Mouse (Mus musculus) hindbrain, embryonic 13.5 days (tissue): ENCODE data around the gene Art3. TPM values are rescaled to one million over a fixed set of nuclear protein-coding genes. Genes with fewer than 3 reads are reported as not detected.

Experiments
- ATAC-seq: fragments of 200-750 bp; cut with Nextera tagmentation; 2 replicates; pipeline ENCODE4 v1.8.0; 2017; ENCODE audit warnings: moderate TSS enrichment; ENCODE audit not compliant: low FRiP score
- H3K27ac ChIP-seq: fragments of 300-500 bp; sonication (generic); 2 replicates; pipeline ENCODE4 v1.5.1; 2015; ENCODE audit warnings: inconsistent platforms, mild to moderate bottlenecking, moderate library complexity
- H3K27me3 ChIP-seq: fragments of 300-500 bp; sonication (generic); 2 replicates; pipeline ENCODE4 v1.6.1; 2015; ENCODE audit warnings: mild to moderate bottlenecking, inconsistent platforms
- H3K36me3 ChIP-seq: fragments of 300-500 bp; sonication (generic); 2 replicates; pipeline ENCODE4 v1.6.1; 2015; ENCODE audit warnings: mild to moderate bottlenecking, inconsistent platforms
- H3K4me1 ChIP-seq: fragments of 300-500 bp; sonication (generic); replicated peaks from 2 replicates; pipeline ENCODE4 v1.6.1; 2015; ENCODE audit warnings: inconsistent platforms
- H3K4me2 ChIP-seq: fragments of 300-500 bp; sonication (generic); 2 replicates; pipeline ENCODE4 v1.6.1; 2015; ENCODE audit warnings: inconsistent platforms, mild to moderate bottlenecking, moderate library complexity
- H3K4me3 ChIP-seq: fragments of 300-500 bp; sonication (generic); 2 replicates; pipeline ENCODE4 v1.5.1; 2015; ENCODE audit warnings: mild to moderate bottlenecking, inconsistent platforms
- H3K9ac ChIP-seq: fragments of 300-500 bp; sonication (generic); 2 replicates; pipeline ENCODE4 v1.6.1; 2015; ENCODE audit warnings: mild to moderate bottlenecking, inconsistent platforms
- H3K9me3 ChIP-seq: fragments of 300-500 bp; sonication (generic); 2 replicates; pipeline ENCODE4 v1.6.1; 2016; ENCODE audit warnings: inconsistent platforms
- WGBS: fragments of 180-500 bp; shearing (Covaris S2); methylation state at CpG from one replicate; pipeline ENCODE4 v1.1.7; 2015; 5-methylcytosine and 5-hydroxymethylcytosine counted together
- polyA plus RNA-seq: library from polyadenylated mRNA; unstranded; fragments of >200 nt; fragmentation: Nextera tagmentation; extraction: Ambion mirVana; gene quantifications from 2 replicates; pipeline ENCODE4 v1.2.1, GENCODE M21; 2015

Art3 gene
- polyA plus RNA-seq, 1 experiment from 2014 or later, result 7.6 TPM

DNA sequence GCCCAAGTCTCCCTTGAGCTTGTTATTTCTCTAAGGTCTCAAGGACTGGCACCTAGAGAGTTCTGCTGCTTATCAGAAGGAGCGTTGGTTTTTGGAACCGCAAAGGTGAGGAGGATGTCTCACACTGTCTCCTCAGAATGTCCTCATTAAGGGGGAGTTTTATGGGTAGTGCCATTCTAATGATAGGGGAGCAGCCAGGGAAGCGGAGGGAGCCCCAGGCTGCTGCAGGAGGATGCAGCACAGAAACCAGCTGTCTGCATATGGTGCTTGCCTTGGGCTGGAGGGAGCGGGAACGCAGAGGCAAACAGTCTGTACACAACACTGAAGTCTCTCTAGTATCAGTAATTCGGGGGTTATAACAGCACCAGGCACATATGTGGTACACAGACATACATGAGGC lies 39.3 kb downstream of the Art3 start:
- Histone ChIP-seq H3K9me3 (no peaks in the 10 kb centered on the region), H3K27me3 (no peaks in the 10 kb centered on the region), H3K27ac (peak overlapping the region; percentile 44; the same call in 1 of the 2 replicates), H3K36me3 (no peaks in the 10 kb centered on the region), H3K4me1 (peaks cover 18% of the 10 kb centered on the region), H3K4me2 (no peak overlapping the region), H3K4me3 (no peak overlapping the region), H3K9ac (no peak overlapping the region)
- ATAC-seq, result peak; percentile 19; the same call in 1 of the 2 replicates
- WGBS, result 72% methylated on average over 6 of the region's 6 CpGs

DNA sequence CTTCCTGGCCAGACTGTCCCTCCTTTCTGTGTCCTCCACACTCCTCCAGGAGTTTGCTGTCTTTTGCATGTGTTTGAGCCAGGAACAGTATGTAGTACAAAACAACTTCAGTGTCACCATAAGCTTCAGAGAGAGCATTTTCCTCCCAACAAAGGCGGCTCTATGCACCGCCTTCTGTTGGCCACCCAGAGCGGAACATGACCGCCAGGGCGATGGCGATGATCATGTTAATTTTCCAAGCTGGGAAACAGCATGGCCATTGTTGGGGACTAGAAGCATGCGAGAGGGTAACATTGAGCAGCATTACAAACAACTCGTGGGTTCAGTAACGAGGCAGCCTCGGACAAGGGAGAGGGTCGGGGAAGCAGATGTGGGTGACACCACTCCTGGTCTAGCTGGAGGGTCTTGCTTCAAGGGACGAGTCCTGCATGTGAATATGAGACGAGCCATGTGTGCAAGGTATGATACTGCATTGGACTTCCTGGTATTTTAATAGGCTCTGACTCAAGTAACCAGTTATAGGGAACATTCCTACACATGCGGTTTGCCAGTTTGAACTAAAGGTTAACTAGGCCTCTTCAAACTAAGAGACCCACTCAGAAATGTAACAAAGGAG lies 39.8 kb downstream of the Art3 start:
- no peak overlapping the region for H3K4me2 ChIP-seq
- no peaks in the 10 kb centered on the region for H3K9me3 ChIP-seq
- 57% methylated on average over 14 of the region's 14 CpGs for WGBS
- H3K27ac ChIP-seq, result peak overlapping the region; percentile 44; the same call in 1 of the 2 replicates
- no peaks in the 10 kb centered on the region for H3K36me3 ChIP-seq
- peaks cover 18% of the 10 kb centered on the region for H3K4me1 ChIP-seq
- peak; percentile 38; the same call in 1 of the 2 replicates for ATAC-seq
- H3K27me3 ChIP-seq, result no peaks in the 10 kb centered on the region
- H3K9ac ChIP-seq, result no peak overlapping the region
- H3K4me3 ChIP-seq, result no peak overlapping the region

DNA sequence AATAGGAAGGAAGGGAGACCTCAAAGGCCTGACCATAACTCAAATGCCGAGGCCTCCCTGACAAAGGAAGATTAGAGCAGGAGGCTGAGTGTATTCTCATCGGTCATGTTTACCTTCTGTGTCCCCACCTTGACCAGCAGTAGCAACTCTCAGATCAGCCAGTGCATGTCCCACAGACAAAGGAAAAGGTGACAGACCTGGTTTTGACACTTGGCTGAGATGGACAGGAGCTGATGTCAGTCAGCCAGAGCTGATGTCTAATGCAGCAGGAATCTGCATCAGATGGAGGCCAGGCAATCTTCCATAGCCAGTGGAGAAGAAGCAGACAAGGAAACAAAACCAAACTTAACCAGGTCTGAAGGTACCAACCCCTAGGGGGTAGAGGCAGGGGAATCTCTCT lies 41.0 kb downstream of the Art3 start:
- H3K27me3 ChIP-seq, result no peaks in the 10 kb centered on the region
- no peak overlapping the region for H3K4me2 ChIP-seq
- H3K9ac ChIP-seq, result no peak overlapping the region
- WGBS, result 84% methylated on average over 2 of the region's 2 CpGs
- H3K4me3 ChIP-seq, result no peak overlapping the region
- no peaks in the 10 kb centered on the region for H3K36me3 ChIP-seq
- peaks cover 18% of the 10 kb centered on the region for H3K4me1 ChIP-seq
- H3K27ac ChIP-seq, result no peak overlapping the region
- no peaks in the 10 kb centered on the region for H3K9me3 ChIP-seq
- ATAC-seq, result no peak

DNA sequence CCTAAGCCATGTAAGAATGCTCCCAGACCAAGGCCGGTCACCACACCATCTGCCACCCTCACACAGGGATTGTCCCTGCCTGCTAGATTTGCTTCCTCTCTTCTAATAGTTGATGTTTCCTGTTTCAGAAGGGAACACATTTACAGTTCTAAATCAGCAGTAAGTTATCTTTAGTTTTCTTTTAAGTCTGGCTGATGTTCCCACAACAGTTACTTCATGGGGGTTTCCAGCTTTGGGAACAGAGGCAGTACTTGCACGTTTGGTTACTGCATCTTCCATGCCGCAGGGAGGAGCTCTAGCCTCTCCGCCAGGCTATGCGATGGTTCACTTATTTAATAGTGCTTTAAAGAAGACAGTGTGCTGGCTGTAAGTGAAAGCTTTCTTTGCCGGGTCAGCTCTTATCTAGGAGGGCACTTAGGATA lies 43.1 kb downstream of the Art3 start:
- no peaks in the 10 kb centered on the region for H3K9me3 ChIP-seq
- no peak for ATAC-seq
- H3K4me2 ChIP-seq, result no peak overlapping the region
- H3K27ac ChIP-seq, result no peak overlapping the region
- no peak overlapping the region for H3K9ac ChIP-seq
- peaks cover 11% of the 10 kb centered on the region for H3K4me1 ChIP-seq
- H3K4me3 ChIP-seq, result no peak overlapping the region
- whole genome bisulfite sequencing, result 72% methylated on average over 6 of the region's 6 CpGs
- no peaks in the 10 kb centered on the region for H3K27me3 ChIP-seq
- H3K36me3 ChIP-seq, result no peaks in the 10 kb centered on the region

DNA sequence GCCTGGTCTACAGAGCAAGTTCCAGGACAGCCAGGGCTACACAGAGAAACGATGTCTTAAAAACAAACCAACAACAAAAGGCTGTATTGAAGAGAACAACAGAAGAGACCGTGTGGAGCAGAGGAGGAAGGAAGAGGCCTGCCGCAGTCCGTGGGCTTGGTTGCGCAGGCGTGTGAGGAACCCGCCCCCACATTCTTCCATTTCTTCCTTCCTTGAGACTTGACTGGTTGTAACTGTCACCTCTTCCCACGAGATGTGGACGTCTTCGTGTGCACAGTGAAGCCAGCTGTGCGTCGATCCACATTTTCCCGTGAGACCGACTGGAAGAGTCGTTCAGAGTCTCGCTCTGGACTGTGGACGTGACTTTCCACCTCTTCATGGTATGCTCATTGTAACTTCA lies 43.7 kb downstream of the Art3 start:
- no peaks in the 10 kb centered on the region for H3K9me3 ChIP-seq
- H3K9ac ChIP-seq, result no peak overlapping the region
- H3K36me3 ChIP-seq, result no peaks in the 10 kb centered on the region
- no peak for ATAC-seq
- peaks cover 10% of the 10 kb centered on the region for H3K4me1 ChIP-seq
- no peak overlapping the region for H3K4me2 ChIP-seq
- H3K27me3 ChIP-seq, result no peaks in the 10 kb centered on the region
- H3K4me3 ChIP-seq, result no peak overlapping the region
- 79% methylated on average over 17 of the region's 17 CpGs for WGBS
- H3K27ac ChIP-seq, result no peak overlapping the region

DNA sequence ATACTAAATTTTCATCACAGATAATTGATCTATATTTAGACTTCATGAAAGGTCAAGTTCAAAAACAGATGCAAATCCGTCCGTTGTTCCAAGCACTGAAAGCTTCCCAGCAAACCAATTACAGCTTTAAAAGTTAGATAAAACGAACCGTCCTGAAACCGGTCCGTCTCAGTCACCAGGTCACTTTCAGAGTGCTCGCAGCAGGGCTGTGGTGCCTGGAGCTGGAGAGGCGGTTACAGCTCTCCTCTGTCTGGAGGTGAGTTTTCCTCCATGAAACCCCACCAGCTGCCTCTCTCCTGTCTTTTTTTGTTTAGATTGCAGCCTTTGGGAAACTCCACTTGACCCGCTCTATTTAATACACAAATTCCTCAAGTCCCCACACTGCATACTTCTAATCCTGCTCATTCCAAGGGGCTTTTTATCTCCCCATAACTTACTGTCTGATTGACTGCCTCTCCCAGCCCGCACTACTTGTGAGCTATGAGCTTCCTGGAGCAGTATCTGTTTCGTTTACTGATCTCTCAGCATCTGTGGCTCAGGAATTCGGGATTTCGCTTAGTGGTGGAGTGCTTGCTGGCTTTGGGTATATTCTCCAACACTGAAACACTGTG lies 45.3 kb downstream of the Art3 start:
- H3K27ac ChIP-seq, result no peak overlapping the region
- H3K4me1 ChIP-seq, result no peaks in the 10 kb centered on the region
- H3K9me3 ChIP-seq, result no peaks in the 10 kb centered on the region
- no peak overlapping the region for H3K4me3 ChIP-seq
- H3K36me3 ChIP-seq, result no peaks in the 10 kb centered on the region
- WGBS, result 60% methylated on average over 13 of the region's 13 CpGs
- H3K27me3 ChIP-seq, result no peaks in the 10 kb centered on the region
- no peak overlapping the region for H3K4me2 ChIP-seq
- H3K9ac ChIP-seq, result no peak overlapping the region
- no peak for ATAC-seq

DNA sequence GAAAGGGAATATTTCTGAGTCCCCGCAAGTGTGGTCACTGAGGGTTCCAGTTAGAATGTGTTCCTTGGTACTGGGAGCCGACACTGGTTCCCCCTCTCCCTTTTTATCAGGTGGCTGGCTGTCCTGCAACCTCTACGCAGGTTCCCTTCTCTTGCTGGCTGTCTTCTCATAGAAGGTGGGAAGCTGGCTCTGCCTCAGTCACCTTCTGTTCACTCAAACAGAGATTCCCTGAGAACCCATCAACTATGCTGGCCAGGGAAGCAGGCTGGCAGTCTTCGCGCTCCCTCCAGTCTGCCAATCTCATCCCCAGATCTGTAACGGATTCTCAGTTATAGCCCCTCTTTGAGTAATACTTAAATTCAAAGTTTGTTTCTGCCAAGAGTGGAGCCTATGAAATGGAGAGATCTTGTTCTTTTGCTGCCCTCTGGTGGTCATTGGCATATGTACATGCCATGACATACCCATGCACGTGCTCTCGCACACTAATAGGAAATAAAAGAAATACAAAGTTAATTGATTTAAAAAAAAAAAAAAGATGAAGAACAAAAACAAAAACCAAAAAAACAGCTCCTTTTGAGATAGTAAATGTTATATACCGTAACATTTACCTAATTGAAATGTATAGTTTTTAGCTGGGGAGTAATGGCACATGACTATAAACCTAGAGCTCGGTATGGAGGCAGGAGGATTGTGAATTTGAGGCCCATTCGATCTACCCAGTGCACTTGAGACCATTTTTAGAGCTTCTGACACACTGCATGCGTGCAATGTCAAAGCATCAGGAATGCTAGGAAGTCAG lies 50.1 kb downstream of the Art3 start:
- ATAC-seq, result peak; percentile 81
- Histone ChIP-seq H3K36me3 (no peaks in the 10 kb centered on the region), H3K27ac (no peak overlapping the region), H3K4me3 (no peak overlapping the region), H3K4me1 (peaks cover 7% of the 10 kb centered on the region; the same call in 1 of the 2 replicates), H3K27me3 (no peaks in the 10 kb centered on the region), H3K4me2 (no peak overlapping the region), H3K9me3 (no peaks in the 10 kb centered on the region), H3K9ac (no peak overlapping the region)
- WGBS, result 42% methylated on average over 12 of the region's 12 CpGs

DNA sequence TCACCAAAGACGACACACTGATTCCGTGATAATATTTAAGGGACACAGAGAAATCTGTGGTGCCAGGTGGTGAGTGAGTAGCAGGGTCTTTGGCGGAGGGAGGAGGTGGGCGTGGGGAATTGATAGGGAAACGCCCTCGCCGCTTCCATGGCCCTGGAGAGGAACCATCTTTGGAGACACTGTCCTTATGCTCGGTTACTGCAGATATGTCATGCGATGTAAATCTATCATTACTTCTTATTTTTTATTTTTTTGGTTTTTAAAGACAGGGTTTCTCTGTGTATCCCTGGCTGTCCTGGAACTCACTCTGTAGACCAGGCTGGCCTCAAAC lies 50.7 kb downstream of the Art3 start:
- WGBS, result 66% methylated on average over 9 of the region's 9 CpGs
- no peaks in the 10 kb centered on the region for H3K27me3 ChIP-seq
- H3K4me2 ChIP-seq, result no peak overlapping the region
- H3K27ac ChIP-seq, result no peak overlapping the region
- no peaks in the 10 kb centered on the region for H3K9me3 ChIP-seq
- H3K4me3 ChIP-seq, result no peak overlapping the region
- H3K36me3 ChIP-seq, result no peaks in the 10 kb centered on the region
- H3K9ac ChIP-seq, result no peak overlapping the region
- H3K4me1 ChIP-seq, result peaks cover 7% of the 10 kb centered on the region; the same call in 1 of the 2 replicates
- ATAC-seq, result no peak

DNA sequence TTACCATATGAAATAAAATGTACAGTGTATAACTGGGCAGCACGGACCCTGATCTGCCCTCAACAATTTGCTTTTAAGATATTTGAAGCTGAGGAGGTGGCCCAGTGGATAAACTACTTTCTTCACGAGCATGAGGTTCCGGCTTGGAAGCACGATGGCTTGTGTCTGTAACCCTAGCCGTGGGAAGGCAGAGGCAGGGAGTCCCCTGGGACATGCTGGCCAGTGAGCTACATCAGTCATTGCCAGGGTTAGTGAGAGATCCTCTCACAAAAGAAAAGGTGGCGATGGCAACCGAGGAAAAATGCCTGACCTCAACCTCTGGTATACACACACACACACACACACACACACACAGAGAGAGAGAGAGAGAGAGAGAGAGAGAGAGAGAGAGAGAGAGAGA lies 52.1 kb downstream of the Art3 start:
- WGBS, result 37% methylated on average over 7 of the region's 7 CpGs
- H3K36me3 ChIP-seq, result no peaks in the 10 kb centered on the region
- no peak overlapping the region for H3K4me3 ChIP-seq
- no peak overlapping the region for H3K9ac ChIP-seq
- no peak overlapping the region for H3K27ac ChIP-seq
- H3K4me1 ChIP-seq, result peaks cover 7% of the 10 kb centered on the region; the same call in 1 of the 2 replicates
- no peak overlapping the region for H3K4me2 ChIP-seq
- no peak; the same call in 1 of the 2 replicates for ATAC-seq
- H3K27me3 ChIP-seq, result no peaks in the 10 kb centered on the region
- no peaks in the 10 kb centered on the region for H3K9me3 ChIP-seq

DNA sequence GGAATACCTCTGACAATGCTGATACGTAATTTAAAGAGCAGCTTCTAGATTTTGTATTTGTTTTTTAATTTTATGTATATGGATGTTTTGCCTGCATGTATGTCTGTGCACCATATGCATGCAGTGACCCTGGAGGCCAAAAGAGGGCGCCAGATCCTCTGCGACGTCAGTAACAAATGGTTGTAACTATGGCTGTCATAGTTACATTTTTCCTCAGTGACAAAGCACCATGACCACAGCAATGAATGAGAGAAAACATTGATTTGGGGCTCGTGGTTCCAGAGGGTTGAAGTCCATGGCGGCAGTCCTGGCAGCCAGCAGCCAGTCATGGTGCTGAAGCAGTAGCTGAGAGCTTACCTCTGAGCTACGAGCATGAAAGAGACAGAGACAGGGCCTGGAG lies 53.2 kb downstream of the Art3 start:
- H3K9me3 ChIP-seq, result no peaks in the 10 kb centered on the region
- no peak overlapping the region for H3K4me2 ChIP-seq
- H3K27ac ChIP-seq, result no peak overlapping the region
- no peaks in the 10 kb centered on the region for H3K27me3 ChIP-seq
- peaks cover 7% of the 10 kb centered on the region; the same call in 1 of the 2 replicates for H3K4me1 ChIP-seq
- H3K4me3 ChIP-seq, result no peak overlapping the region
- H3K9ac ChIP-seq, result no peak overlapping the region
- WGBS, result 48% methylated on average over 7 of the region's 7 CpGs
- ATAC-seq, result no peak
- H3K36me3 ChIP-seq, result no peaks in the 10 kb centered on the region

DNA sequence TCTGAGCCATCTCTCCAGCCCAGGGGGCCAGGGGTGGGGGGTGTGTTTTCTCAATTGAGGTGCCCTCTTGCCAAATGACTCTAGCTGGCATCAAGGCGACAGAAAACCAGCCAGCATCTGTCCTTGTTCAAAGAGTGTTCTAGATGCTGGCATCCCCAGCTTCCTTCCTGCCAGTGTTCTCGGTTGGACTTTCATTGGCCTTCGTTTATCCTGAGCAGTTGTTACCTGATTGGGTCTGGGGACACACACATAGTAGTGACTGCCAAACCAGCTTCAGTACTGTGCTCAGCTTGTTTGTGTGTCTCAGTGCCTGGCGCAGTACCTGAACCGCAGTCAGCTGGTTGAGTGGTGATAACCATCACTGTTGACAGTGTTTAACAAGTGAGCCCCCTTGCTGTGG lies 54.5 kb downstream of the Art3 start:
- no peak overlapping the region for H3K4me2 ChIP-seq
- H3K27me3 ChIP-seq, result peaks cover 8% of the 10 kb centered on the region; the same call in 1 of the 2 replicates
- no peak for ATAC-seq
- peaks cover 7% of the 10 kb centered on the region; the same call in 1 of the 2 replicates for H3K4me1 ChIP-seq
- H3K9ac ChIP-seq, result no peak overlapping the region
- WGBS, result 93% methylated on average over 5 of the region's 5 CpGs
- no peaks in the 10 kb centered on the region for H3K36me3 ChIP-seq
- H3K4me3 ChIP-seq, result no peak overlapping the region
- H3K9me3 ChIP-seq, result no peaks in the 10 kb centered on the region
- H3K27ac ChIP-seq, result no peak overlapping the region

DNA sequence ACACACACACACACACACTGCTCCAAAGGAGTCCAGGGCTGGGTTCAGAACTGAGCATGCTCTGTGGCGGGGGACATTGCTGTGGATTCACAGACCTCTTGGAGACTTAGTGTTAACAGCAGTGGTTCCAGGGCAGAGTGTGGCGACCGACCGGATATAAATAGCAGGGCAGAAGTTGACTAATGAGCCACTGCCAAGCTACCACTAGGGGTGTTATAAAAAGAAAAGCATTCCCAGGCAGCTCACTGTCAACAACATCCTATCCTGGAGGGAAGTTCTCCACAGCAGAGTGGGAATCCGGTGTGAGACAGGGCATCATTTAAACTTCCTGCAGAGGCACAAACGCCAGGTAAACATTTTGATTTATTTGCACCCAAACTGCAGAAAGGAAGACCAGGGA lies 55.0 kb downstream of the Art3 start:
- ATAC-seq, result no peak
- 48% methylated on average over 6 of the region's 6 CpGs for WGBS
- H3K4me2 ChIP-seq, result no peak overlapping the region
- H3K27ac ChIP-seq, result no peak overlapping the region
- H3K36me3 ChIP-seq, result no peaks in the 10 kb centered on the region
- H3K9me3 ChIP-seq, result no peaks in the 10 kb centered on the region
- H3K4me3 ChIP-seq, result no peak overlapping the region
- no peak overlapping the region for H3K9ac ChIP-seq
- peaks cover 7% of the 10 kb centered on the region; the same call in 1 of the 2 replicates for H3K4me1 ChIP-seq
- peaks cover 14% of the 10 kb centered on the region for H3K27me3 ChIP-seq
